Mouse (Mus musculus) ES-Bruce4 (cell line): ENCODE data around the gene Mast3. TPM values are rescaled to one million over a fixed set of nuclear protein-coding genes. Genes with fewer than 3 reads are reported as not detected.

Experiments used
- H3K27ac ChIP-seq: 2 replicates; pipeline ENCODE4 v1.5.1; 2012; ENCODE audit warnings: low read length, inconsistent platforms; ENCODE audit not compliant: insufficient read depth
- H3K27me3 ChIP-seq: 2 replicates; pipeline ENCODE4 v1.6.1; 2012; ENCODE audit warnings: mild to moderate bottlenecking, low read length, inconsistent platforms; ENCODE audit not compliant: control insufficient read depth, poor library complexity, insufficient read depth, severe bottlenecking
- H3K36me3 ChIP-seq: 2 replicates; pipeline ENCODE4 v1.6.1; 2012; ENCODE audit warnings: inconsistent platforms, mild to moderate bottlenecking, low read length, moderate library complexity; ENCODE audit not compliant: control insufficient read depth, poor library complexity, insufficient read depth, severe bottlenecking
- H3K4me1 ChIP-seq: one replicate; pipeline ENCODE4 v1.8.1; 2011; ENCODE audit warnings: low read length; ENCODE audit not compliant: control insufficient read depth, insufficient read depth
- H3K4me3 ChIP-seq: 2 replicates; pipeline ENCODE4 v1.5.1; 2011; ENCODE audit warnings: low read depth, mild to moderate bottlenecking, low read length
- H3K9ac ChIP-seq: 2 replicates; pipeline ENCODE4 v1.6.1; 2012; ENCODE audit warnings: low read depth, mild to moderate bottlenecking, inconsistent platforms; ENCODE audit not compliant: poor library complexity, severe bottlenecking
- H3K9me3 ChIP-seq: replicated peaks from 2 replicates; pipeline ENCODE4 v1.6.1; 2012; ENCODE audit warnings: mild to moderate bottlenecking, low read length, inconsistent platforms; ENCODE audit not compliant: control insufficient read depth, poor library complexity, insufficient read depth, severe bottlenecking
- CTCF ChIP-seq: IDR thresholded peaks from one replicate; pipeline ENCODE4 v1.8.1; 2011; ENCODE audit warnings: low read depth, low read length
- EP300 ChIP-seq: IDR thresholded peaks from 2 replicates; pipeline ENCODE4 v1.6.1; 2011; ENCODE audit warnings: low read depth, low read length; ENCODE audit not compliant: insufficient read depth
- POLR2A ChIP-seq: IDR thresholded peaks from one replicate; pipeline ENCODE4 v1.8.1; 2011; ENCODE audit warnings: low read length; ENCODE audit not compliant: insufficient read depth
- polyA plus RNA-seq: library from polyadenylated mRNA; stranded (reverse); fragments of >200 nt; gene quantifications from 2 replicates; pipeline ENCODE4 v1.2.4, GENCODE M21; 2011; ENCODE audit warnings: low read depth; ENCODE audit not compliant: missing spikeins, insufficient read depth, insufficient read length

The Mast3 gene
- polyA plus RNA-seq, 1 experiment: 10.9 TPM

DNA sequence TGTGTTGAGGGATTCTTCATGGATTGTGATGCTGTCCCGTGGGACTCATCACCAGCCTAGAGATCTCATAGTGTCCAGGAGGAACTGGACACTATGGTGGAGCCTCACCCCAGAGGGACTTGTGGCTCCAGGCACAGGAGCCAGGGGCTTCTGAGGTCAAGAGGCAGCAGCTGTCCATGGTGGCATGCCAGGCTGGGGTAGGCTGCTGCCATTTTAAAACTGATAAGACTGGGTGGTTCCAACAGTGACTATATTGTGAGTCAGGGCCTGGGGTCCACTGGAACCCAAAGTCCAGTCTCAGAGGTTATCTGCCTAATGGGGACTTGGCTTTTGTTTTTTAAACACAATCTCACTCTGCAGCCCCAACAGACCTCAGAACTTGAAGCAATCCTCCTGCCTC is 3.0 kb downstream of the Mast3 start:
- TF ChIP-seq CTCF (no peak), POLR2A (no peak), EP300 (no peak)
- Histone ChIP-seq H3K27me3 (no peaks in the 10 kb centered on the region), H3K4me1 (peaks cover 4% of the 10 kb centered on the region), H3K36me3 (no peaks in the 10 kb centered on the region), H3K9ac (no peak overlapping the region), H3K4me3 (no peak overlapping the region), H3K9me3 (no peaks in the 10 kb centered on the region), H3K27ac (no peak overlapping the region)

GRCm38 (mm10) chr8:70801156-70801555 is 3.7 kb downstream of the Mast3 start:
- Histone ChIP-seq H3K9ac (no peak overlapping the region), H3K4me3 (no peak overlapping the region), H3K9me3 (no peaks in the 10 kb centered on the region), H3K4me1 (peaks cover 4% of the 10 kb centered on the region), H3K36me3 (no peaks in the 10 kb centered on the region), H3K27me3 (no peaks in the 10 kb centered on the region), H3K27ac (no peak overlapping the region)
- no peak for TF ChIP-seq CTCF
- no peak for TF ChIP-seq EP300
- TF ChIP-seq POLR2A: no peak

DNA sequence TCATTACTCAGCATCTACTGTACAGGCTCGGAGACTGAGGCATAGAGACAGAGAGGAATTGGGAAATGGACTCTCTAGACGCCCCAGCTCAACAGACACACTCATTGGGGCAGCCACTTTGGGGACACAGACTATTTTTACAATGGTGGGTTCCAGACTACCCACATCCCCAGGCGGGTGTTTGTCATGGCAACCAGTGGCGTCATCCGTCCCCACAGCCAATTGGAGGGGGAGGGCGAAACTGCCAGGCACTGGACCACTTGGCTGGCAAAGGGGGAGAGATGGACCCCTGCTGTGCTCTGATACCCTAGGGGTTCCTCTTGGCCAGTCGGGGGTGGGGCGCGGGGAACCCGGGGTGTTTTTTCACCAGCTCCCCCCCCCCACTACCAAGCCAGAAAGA is 4.2 kb downstream of the Mast3 start:
- Histone ChIP-seq H3K9ac (no peak overlapping the region), H3K36me3 (no peaks in the 10 kb centered on the region), H3K4me3 (no peak overlapping the region), H3K4me1 (peaks cover 4% of the 10 kb centered on the region), H3K27me3 (no peaks in the 10 kb centered on the region), H3K27ac (no peak overlapping the region), H3K9me3 (no peaks in the 10 kb centered on the region)
- TF ChIP-seq POLR2A (no peak), EP300 (no peak), CTCF (no peak)

GRCm38 (mm10) chr8:70798281-70798680 is 6.6 kb downstream of the Mast3 start:
- Histone ChIP-seq H3K4me1 (peaks cover 4% of the 10 kb centered on the region), H3K9me3 (no peaks in the 10 kb centered on the region), H3K27me3 (no peaks in the 10 kb centered on the region), H3K4me3 (peak overlapping the region; percentile 79), H3K9ac (peak overlapping the region; percentile 64), H3K27ac (no peak overlapping the region), H3K36me3 (no peaks in the 10 kb centered on the region)
- TF ChIP-seq CTCF (no peak), EP300 (no peak), POLR2A (no peak)

DNA sequence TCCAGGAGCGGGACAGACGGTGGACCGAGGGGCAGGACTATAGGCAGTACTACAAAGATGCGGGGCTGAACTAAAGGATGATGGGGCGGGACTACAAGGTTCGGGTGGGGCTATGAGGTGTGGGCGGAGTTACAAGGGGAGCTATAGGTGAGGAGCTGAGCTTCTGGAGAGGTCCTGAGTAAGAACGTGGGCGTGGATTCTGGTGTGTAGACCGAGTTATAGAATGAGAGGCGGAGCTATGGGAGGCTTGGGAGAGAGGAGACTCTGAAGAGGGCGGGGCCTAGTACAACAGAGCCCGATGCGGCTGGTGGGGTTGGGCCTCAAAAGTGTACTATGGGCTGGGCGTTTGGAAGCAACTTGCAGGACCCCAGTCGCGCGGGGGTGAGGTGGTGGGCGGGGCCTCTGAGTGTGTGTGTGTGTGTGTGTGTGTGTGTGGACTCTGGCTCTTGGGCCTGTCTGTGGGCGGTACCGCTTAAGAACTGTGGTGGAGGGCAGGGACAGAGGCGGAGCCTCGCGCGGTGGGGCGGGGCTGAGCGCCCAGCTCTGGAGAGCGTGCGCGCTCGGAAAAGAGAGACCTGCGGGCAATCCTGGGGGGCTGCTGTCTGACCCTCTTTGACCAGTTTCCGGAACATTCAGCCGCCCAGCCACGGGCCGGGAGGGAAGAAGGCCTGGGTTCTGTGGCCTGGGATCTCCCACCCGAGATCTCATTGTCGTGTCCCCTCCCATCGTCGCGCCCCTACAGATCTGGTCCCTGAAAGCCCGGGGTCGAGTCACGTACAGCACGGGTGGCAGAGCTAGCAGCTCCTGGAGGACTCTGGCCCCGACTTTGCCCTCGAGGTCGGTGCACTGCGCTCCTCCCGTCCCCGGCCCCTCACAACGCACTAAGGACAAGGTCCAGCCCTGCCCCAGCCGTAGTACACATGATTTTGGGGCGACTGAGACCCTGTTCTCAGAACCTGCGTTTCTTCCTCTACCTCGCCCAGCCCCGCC is 7.5 kb downstream of the Mast3 start:
- no peaks in the 10 kb centered on the region for H3K9me3 ChIP-seq
- H3K27me3 ChIP-seq: no peaks in the 10 kb centered on the region
- H3K27ac ChIP-seq: no peak overlapping the region
- H3K4me1 ChIP-seq: peaks cover 3% of the 10 kb centered on the region
- peak overlapping the region; percentile 79 for H3K4me3 ChIP-seq
- H3K36me3 ChIP-seq: no peaks in the 10 kb centered on the region
- H3K9ac ChIP-seq: peak overlapping the region; percentile 64
- TF ChIP-seq CTCF (no peak), EP300 (no peak), POLR2A (no peak)
